Mouse (Mus musculus) hindbrain, postnatal 0 days (tissue): ENCODE data around the gene Naa40. TPM values are rescaled to one million over a fixed set of nuclear protein-coding genes. Genes with fewer than 3 reads are reported as not detected.

Experiments
- ATAC-seq: fragments of 200-750 bp; cut with Nextera tagmentation; 2 replicates; pipeline ENCODE4 v1.8.0; 2017; ENCODE audit warnings: mild to moderate bottlenecking, moderate TSS enrichment, moderate library complexity
- DNase-seq: peaks from one replicate; pipeline ENCODE4 v3.0.0-alpha.2; 2015; ENCODE audit warnings: low spot score
- H3K27ac ChIP-seq: fragments of 300-500 bp; sonication (generic); 2 replicates; pipeline ENCODE4 v1.5.1; 2014; ENCODE audit warnings: mild to moderate bottlenecking
- H3K27me3 ChIP-seq: fragments of 300-500 bp; sonication (generic); 2 replicates; pipeline ENCODE4 v1.6.1; 2014; ENCODE audit warnings: low read length, mixed read lengths; ENCODE audit not compliant: insufficient read depth
- H3K36me3 ChIP-seq: fragments of 300-500 bp; sonication (generic); 2 replicates; pipeline ENCODE4 v1.6.1; 2014; ENCODE audit warnings: low read length, mixed read lengths; ENCODE audit not compliant: insufficient read depth
- H3K4me1 ChIP-seq: fragments of 300-500 bp; sonication (generic); 2 replicates; pipeline ENCODE4 v1.6.1; 2014; ENCODE audit warnings: antibody characterized with exemption, low read length, mixed read lengths; ENCODE audit not compliant: insufficient read depth
- H3K4me2 ChIP-seq: fragments of 300-500 bp; sonication (generic); 2 replicates; pipeline ENCODE4 v1.6.1; 2014; ENCODE audit warnings: low read depth, mild to moderate bottlenecking, low read length, moderate library complexity, mixed read lengths
- H3K4me3 ChIP-seq: fragments of 300-500 bp; sonication (generic); 2 replicates; pipeline ENCODE4 v1.5.1; 2014; ENCODE audit warnings: low read length
- H3K9ac ChIP-seq: fragments of 300-500 bp; sonication (generic); replicated peaks from 2 replicates; pipeline ENCODE4 v1.6.1; 2014; ENCODE audit warnings: mild to moderate bottlenecking, low read length, moderate library complexity, mixed read lengths
- H3K9me3 ChIP-seq: fragments of 300-500 bp; sonication (generic); 2 replicates; pipeline ENCODE4 v1.6.1; 2016; ENCODE audit warnings: low read length, mixed read lengths
- CTCF ChIP-seq: IDR thresholded peaks from 2 replicates; pipeline ENCODE4 v1.5.1; 2016; ENCODE audit warnings: antibody characterized with exemption, control low read depth, low read depth
- WGBS: fragments of 180-500 bp; shearing (Covaris S2); extraction: QIAGEN DNeasy Blood & Tissue Kit; methylation state at CpG from one replicate; pipeline ENCODE4 v1.1.7; 2014; 5-methylcytosine and 5-hydroxymethylcytosine counted together
- polyA plus RNA-seq: library from polyadenylated mRNA; unstranded; fragments of >200 nt; fragmentation: Nextera tagmentation; extraction: Ambion mirVana; gene quantifications from 2 replicates; pipeline ENCODE4 v1.2.1, GENCODE M21; 2015
- total RNA-seq: library from RNA; depleted of rRNA; stranded (reverse); fragments of >200 nt; gene quantifications from 2 replicates; pipeline ENCODE4 v1.2.3, GENCODE M21; 2014

Gene Naa40
- total and polyA plus RNA-seq, 2 experiments from 2014 or later = 42.8 to 59.7 TPM

DNA sequence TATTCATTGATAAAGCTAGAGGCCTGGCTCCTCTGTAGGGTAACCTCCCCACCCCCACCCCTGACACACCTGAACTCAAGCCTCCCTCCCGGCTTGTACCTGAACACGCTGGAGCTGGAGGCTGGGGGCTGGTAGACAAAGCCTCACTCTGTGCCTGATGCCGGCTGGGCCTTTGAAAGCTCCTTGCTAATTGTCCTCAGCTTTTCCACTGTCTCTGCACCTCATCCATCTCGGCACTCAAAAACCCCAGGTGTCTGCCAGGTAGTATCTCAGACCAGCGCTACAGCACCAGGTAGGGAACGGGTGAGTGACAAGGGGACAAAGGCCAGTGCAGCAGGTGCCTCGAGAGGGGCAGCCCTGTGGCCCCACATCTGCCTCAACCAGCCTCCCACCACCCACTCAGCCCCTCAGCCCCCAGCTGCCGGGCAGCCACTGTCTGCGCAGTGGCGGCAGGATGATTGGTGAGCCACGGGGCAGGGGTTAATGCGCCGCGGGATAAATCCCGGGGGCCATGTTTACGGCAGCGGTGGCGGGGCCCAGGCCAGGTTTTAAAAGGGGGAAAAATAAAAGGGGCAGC, 55.2 kb downstream of the Naa40 start:
- no peak for TF ChIP-seq CTCF
- H3K27ac ChIP-seq = no peak overlapping the region
- H3K36me3 ChIP-seq = no peaks in the 10 kb centered on the region
- peaks cover 12% of the 10 kb centered on the region; the same call in 1 of the 2 replicates for H3K4me1 ChIP-seq
- peaks cover 3% of the 10 kb centered on the region for H3K27me3 ChIP-seq
- H3K9ac ChIP-seq = no peak overlapping the region
- WGBS = 14% methylated on average over 18 of the region's 18 CpGs
- H3K4me2 ChIP-seq = no peak overlapping the region
- H3K9me3 ChIP-seq = no peaks in the 10 kb centered on the region
- DNase-seq = no peak
- no peak for ATAC-seq
- no peak overlapping the region for H3K4me3 ChIP-seq

GRCm38 (mm10) chr19:7185059-7185458, 55.9 kb downstream of the Naa40 start:
- Histone ChIP-seq H3K36me3 (no peaks in the 10 kb centered on the region), H3K27me3 (peaks cover 3% of the 10 kb centered on the region), H3K4me2 (no peak overlapping the region), H3K9ac (no peak overlapping the region), H3K27ac (no peak overlapping the region), H3K4me3 (no peak overlapping the region), H3K9me3 (no peaks in the 10 kb centered on the region), H3K4me1 (peaks cover 16% of the 10 kb centered on the region; the same call in 1 of the 2 replicates)
- 36% methylated on average over 4 of the region's 4 CpGs for WGBS
- TF ChIP-seq CTCF = no peak
- no peak for DNase-seq
- ATAC-seq = no peak

DNA sequence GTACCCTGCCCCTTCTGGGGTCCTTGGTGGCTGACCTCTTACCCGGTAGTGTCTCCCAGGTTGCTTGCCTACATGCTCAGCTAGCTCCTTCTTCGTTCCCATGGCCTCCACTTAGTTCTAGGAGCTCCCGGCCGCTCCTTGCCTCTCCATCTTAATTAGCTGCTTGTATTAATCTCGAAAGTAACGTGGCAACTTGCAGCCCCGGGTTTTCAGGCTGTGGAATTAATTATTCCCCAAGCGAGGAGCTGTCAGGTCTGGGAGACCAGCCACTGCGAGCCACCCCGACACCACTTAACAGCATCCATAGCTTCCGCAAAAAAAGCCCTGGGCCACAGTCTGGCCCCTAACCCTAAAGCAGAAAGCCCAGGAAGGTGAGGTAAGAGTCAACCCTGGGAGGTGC, 57.6 kb downstream of the Naa40 start:
- no peak overlapping the region for H3K27ac ChIP-seq
- no peak for DNase-seq
- no peak for ATAC-seq
- 25% methylated on average over 11 of the region's 11 CpGs for WGBS
- H3K4me3 ChIP-seq = no peak overlapping the region
- H3K4me2 ChIP-seq = no peak overlapping the region
- TF ChIP-seq CTCF = no peak
- no peaks in the 10 kb centered on the region for H3K36me3 ChIP-seq
- H3K27me3 ChIP-seq = peaks cover 3% of the 10 kb centered on the region
- no peaks in the 10 kb centered on the region for H3K9me3 ChIP-seq
- H3K9ac ChIP-seq = no peak overlapping the region
- peaks cover 16% of the 10 kb centered on the region; the same call in 1 of the 2 replicates for H3K4me1 ChIP-seq

DNA sequence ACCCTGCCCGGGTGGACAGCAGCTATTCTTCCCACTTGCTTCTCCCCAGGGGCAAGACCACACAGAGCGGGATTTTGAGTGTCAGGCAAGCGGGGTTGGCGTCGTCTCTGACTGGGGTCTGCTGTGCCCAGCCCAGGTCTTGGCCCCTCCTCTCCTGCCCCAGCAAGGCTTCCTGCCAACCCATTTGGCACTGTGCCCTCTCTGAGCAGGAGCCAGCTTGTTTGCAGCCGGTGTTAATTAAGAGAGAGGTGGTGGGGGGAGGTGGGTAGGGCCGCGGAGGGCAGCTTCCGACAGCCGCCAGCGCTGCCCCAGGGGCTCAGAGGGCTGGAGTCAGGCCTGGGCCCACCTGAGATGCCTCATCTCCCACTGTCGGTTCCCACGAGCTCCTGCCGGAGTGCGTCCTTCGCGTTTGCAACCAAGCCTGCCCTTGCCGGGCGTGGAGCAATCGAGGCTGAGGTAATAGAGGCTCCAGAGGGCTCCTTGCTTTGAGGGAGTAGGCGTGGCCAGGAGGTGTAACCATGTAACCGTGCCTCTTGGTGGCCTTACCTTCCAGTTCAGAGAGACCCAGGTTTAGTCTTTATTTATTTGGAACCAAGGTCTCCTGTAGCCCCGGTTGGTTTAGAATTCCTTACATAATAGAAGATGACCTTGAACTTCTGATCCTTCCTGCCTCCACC, 58.6 kb downstream of the Naa40 start:
- H3K4me1 ChIP-seq = peaks cover 16% of the 10 kb centered on the region; the same call in 1 of the 2 replicates
- WGBS = 9% methylated on average over 23 of the region's 23 CpGs
- H3K4me2 ChIP-seq = 0 out of 2 replicates have a peak overlapping the region, but pooled peaks have one; percentile 0
- TF ChIP-seq CTCF = no peak
- no peaks in the 10 kb centered on the region for H3K9me3 ChIP-seq
- peak; percentile 84 for ATAC-seq
- H3K27ac ChIP-seq = no peak overlapping the region
- H3K4me3 ChIP-seq = no peak overlapping the region
- peak; percentile 92 for DNase-seq
- no peak overlapping the region for H3K9ac ChIP-seq
- H3K27me3 ChIP-seq = peaks cover 3% of the 10 kb centered on the region
- no peaks in the 10 kb centered on the region for H3K36me3 ChIP-seq

- ATAC-seq = no peak
- Histone ChIP-seq H3K36me3 (no peaks in the 10 kb centered on the region), H3K4me3 (no peak overlapping the region), H3K9ac (no peak overlapping the region), H3K27me3 (peaks cover 3% of the 10 kb centered on the region), H3K4me1 (peaks cover 16% of the 10 kb centered on the region; the same call in 1 of the 2 replicates), H3K4me2 (no peak overlapping the region), H3K9me3 (no peaks in the 10 kb centered on the region), H3K27ac (no peak overlapping the region)
- 41% methylated on average over 7 of the region's 7 CpGs for WGBS
- no peak for TF ChIP-seq CTCF
- DNase-seq = no peak
Observed at GRCm38 (mm10) chr19:7181496-7181895, 59.5 kb downstream of the Naa40 start.

GRCm38 (mm10) chr19:7180756-7181405, 60.1 kb downstream of the Naa40 start:
- 54% methylated on average over 8 of the region's 8 CpGs for WGBS
- H3K4me3 ChIP-seq = no peak overlapping the region
- DNase-seq (peak; percentile 61), ATAC-seq (no peak)
- H3K9me3 ChIP-seq = no peaks in the 10 kb centered on the region
- peaks cover 22% of the 10 kb centered on the region; the same call in 1 of the 2 replicates for H3K4me1 ChIP-seq
- TF ChIP-seq CTCF = no peak
- peaks cover 3% of the 10 kb centered on the region for H3K27me3 ChIP-seq
- no peaks in the 10 kb centered on the region for H3K36me3 ChIP-seq
- no peak overlapping the region for H3K9ac ChIP-seq
- no peak overlapping the region for H3K4me2 ChIP-seq
- H3K27ac ChIP-seq = no peak overlapping the region
